Mouse (Mus musculus): ENCODE measurements around the gene Dnajb3.

DNA sequence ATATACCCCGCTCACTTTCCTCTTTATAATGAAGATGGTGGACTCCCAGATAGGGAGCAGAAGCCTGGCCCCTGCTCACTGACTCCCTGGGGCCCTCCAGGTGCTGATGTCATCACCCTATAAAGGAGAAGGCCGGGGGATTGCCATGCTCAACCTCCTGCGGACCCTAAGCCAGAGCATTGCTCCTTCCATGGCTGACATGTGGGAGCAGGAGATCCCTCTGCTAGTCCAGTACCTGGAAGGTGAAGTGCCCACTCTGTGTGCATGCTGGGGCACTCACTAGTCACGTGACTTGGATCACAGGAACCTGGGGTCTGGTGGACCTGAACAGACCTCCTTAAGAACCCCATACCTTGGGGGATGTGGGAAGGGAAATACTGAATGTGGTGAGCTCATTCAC lies 35.0 kb upstream of the Dnajb3 start:
- TF ChIP-seq CTCF (IDR thresholded peaks at IDR 0.05; ENCODE audit: borderline replicate concordance, extremely low read depth, insufficient read depth, insufficient read length) (no peak), POLR2A (IDR thresholded peaks at IDR 0.05; ENCODE audit: borderline replicate concordance, extremely low read depth, insufficient read depth, insufficient read length, poor library complexity, severe bottlenecking) (no peak)

Data from brain, embryonic 14.5 days (tissue).